Mouse (Mus musculus): ENCODE measurements around the gene Decr2. TPM values are rescaled to one million over a fixed set of nuclear protein-coding genes. Genes with fewer than 3 reads are reported as not detected.

Decr2 gene
- total RNA-seq (2021), result 10 to 100 TPM; 11.0 to 11.7 TPM

DNA sequence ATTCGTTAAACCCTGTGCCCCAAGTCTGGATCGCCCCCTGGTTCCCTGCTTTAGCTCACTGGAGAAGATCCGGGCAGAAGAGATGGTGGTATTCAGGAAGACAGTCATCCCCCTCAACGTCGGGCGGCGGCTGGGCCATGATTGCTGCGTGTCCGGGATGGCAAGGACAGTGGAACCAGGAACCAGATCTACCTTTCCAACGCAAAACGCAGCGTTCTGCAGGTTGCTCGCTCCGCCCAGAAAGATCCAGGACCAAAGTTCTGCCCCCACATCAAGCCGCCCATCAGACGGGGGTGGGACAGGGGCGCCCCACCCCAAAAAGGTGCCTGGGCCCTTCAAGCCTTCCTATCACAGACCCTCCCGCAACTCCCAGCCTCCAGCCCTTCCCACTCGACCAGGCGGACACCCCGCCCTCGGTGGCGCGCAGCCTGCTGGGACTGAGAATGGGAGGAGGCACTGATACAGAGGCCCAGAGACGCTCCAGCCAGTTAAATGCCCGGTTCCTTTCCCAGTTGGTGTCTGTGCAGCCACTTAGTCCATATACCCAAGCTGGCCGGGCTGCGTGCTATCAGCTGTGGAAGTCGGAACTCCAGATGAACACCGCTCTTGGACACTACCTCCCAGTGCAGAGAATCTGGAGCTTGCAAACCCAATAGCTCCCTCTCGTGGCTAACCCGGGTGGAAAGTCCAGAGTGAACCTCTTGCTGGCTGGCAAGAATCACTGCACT is at the start of gene Decr2:
Gene Decr2, minus strand, starts transcription at position 433 of the 728 bp plus-strand sequence.
- DNase-seq (ENCODE audit: low spot score), result peak; percentile 82

DNA sequence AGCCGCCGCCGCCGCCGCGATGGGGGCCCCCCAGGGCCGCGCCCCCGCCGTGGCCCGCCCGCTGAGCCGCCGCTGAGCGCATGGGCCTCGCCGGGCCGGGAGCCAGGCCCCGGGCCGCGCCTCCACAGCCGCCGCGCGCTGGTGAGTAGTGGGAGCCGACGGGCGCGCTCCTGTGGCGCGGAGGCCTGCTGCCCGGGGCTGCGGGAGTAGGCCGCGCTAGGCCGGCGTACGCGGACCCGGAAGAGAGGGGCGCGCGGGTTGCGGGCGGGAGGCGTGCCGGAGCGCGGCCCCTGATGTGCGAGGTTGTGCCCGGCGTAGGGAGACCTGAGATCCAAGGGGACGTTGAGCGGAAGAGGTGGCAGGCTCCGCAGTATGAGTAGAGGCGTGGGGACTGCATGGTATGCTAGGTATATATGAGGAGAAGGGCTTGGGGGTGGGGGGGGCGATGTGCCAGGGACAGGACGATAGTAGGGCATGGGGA is 48.8 kb upstream of the Decr2 start:
- DNase-seq (ENCODE audit: low spot score), result no peak
- intact Hi-C loops (cut with DNase I), result loop anchor here (1.0 to 2.0 kb wide), 2 partner anchors 16 to 104 kb away; partner anchors contain the start of gene Mrpl28

More for the DNA sequence above, at the start of gene Decr2:
- intact Hi-C loops (cut with DNase I), result loop anchor here (1.0 to 5.0 kb wide), 3 partner anchors 49 to 198 kb away; no protein-coding TSS in a partner anchor

DNA sequence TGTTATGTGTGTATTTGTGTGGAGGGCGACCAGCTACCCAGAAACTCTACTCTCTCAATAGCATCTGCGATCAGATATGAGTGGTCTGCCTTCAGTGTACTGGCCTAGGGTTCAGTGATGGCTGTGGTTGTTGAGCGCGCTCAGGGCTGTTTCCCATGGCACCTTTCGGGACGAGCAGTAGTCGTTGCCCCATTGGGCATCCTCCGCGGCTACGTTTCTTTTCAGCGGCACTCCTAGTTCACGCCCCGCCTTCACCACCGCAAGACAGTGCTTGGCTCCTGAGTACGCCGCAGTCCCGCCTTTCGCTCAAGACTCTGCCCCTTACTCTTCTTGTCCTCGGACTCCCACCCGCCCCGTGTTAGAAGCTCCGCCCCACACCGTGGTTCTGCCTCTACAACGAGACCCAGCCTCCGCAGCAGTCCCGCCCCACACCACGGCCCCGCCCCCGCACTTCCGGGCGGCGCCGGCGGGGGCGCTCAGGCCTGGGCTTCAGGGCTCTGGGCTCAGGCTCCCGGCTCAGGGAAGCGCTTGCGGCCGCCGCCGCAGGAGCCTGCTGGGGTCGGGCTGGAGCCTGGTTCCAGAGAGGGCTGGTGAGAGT is 48.2 kb upstream of the Decr2 start, which contains the start of gene Axin1:
Gene Axin1, plus strand, starts transcription at position 450 of the 598 bp plus-strand sequence.
- intact Hi-C loops (cut with DNase I), result loop anchor here (1.0 to 2.0 kb wide), 2 partner anchors 15 to 104 kb away; partner anchors contain the start of gene Mrpl28
- DNase-seq (ENCODE audit: low spot score), result peak; percentile 86

DNA sequence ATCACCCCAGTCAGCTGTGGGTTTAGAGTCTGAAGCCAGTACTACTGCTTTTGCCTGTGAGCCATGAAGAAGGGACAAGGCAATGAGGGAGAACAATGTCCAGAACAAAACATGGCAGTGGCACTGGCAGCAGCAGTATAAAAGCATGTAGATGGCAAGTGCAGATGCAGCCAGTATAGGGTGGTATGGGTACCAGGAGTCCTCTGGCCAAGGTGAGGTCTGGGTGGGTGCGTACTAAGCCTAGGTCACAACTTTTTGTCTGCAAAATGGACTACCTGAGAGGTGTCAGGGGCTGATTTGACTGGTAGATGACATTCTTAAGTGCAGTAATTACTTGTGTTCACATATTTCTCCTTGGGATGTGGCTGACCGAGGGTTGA is 47.6 kb upstream of the Decr2 start:
- intact Hi-C loops (cut with DNase I), result loop anchor here (1.0 to 2.0 kb wide), 2 partner anchors 14 to 105 kb away; partner anchors contain the start of gene Mrpl28
- DNase-seq (ENCODE audit: low spot score), result no peak

DNA sequence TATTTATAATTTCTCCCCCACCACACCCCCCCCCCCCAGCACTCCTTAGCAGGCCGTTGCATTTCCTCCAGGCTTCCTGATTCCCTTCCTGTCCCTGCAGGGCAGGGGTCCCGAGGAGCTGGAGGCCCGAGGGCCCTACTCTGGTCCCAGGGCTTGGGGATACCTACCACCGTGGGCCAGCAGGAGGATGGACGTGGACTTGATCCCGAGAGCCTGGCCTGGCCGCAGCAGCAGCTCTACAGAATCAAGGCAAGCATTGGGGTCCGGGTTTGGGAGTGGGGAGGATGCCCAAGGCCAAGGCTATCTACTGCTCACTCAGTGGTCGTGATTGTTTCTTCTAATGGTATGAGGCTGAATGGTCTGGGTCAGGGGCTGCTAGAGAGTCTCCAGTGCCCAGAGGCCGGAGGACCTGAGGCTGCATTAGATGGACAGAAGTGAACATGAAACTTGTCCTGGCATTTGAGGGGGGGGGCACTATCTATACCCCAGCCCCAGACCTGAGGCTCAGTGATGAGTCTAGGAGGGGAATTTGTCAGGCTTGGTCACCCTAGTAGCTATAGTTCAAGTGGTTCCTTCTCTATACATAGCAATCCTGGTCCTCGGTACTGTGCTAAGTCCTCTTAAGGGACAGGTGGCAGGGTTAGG is 47.1 kb upstream of the Decr2 start:
- intact Hi-C loops (cut with DNase I), result no loop called here
- no peak for DNase-seq (ENCODE audit: low spot score)

DNA sequence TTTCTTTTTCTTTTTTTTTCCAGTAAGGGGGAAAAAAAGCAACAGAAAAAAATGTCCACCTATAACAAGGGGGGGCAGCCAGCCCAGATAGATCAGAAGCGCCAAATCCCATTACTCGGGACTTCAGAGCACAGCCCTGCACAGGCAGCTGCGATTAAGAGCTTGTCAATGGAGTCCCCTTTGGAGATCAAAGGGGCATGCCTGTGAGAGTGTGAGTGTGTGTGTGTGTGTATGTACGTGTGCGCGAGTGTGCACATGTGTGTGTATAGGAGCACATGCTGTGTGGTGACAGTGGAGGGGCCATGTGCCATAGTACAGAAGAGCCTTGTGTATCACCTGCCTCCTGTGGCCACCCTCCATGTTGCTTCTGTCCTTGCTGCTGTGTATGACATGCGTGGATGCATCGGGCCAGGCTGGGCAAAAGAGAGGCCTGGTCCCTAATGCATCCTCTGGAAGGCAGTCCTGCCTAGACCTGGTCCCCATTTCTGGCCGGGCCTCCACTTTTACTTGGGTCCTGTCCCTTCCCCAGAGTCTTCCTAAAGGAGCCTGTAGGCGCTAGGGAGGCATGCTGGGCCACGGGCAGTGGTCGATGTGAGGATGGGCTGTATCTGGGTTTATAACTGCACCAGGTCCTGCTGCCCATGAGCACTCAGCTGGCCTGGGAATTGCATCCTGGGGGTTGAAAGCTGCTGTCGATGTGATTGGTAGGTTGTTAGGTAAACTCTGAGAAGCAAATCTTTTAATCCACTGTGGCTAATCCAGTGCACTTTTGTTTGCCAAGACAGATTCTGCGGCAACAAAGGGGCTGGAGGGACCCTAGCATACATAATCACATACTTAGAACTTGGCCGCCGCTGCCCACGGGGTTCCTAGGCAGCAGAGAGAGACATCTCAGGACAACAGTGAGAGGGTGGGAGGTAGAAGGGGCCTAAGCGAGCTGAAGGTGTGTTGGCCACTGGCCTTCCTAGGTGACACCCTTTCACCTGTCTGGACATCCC is 42.0 kb upstream of the Decr2 start:
- intact Hi-C loops (cut with DNase I), result no loop called here
- no peak for DNase-seq (ENCODE audit: low spot score)

DNA sequence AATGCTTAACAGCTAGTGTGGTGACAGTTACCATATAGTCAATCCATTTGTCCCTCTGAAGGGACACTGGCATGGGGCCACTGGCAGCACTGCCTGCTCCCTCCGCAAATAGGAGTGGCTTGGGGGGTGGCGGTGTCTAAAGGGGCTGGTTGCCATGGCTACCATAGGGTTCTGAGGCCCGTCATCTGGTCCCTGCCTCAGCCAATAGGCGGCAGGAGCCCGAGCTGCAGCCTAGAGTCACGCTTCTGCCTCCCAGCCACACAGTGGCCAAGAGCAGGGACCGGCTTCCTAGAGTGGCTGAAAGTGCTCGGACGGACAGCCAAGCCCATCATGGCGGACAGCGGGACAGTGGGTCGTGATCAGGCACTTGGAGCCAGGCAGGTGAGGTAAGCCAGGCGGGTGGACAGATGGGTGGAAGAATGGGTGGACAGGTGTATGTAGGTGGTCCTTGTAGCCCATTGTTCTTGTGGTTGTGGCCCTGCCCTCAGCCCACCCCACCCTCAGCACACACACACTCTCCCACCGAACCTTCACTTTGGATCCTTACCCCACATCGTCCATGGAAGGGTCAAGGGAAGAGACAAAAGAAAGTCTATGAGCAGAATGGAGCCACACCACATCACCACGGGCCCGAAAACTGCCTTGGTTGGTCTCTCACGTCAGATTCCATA is 41.1 kb upstream of the Decr2 start:
- intact Hi-C loops (cut with DNase I), result no loop called here
- DNase-seq (ENCODE audit: low spot score), result no peak

DNA sequence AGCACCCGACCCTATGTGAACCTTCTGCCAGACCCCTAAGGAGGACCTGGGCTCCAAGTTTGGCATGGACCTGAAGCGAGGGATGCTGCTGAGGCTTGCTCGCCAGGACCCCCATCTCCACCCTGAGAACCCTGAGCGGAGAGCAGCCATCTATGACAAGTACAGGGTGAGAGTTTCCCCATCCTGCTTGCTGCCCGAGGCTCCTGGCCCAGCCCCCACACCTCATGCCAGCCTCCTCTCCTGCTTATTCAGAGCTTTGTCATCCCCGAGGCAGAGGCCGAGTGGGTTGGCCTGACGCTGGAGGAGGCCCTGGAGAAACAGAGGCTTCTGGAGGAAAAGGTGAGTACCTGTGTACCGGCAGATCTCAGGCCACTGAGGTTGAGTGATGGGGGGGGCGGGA is 35.1 kb upstream of the Decr2 start:
- intact Hi-C loops (cut with DNase I), result no loop called here

DNA sequence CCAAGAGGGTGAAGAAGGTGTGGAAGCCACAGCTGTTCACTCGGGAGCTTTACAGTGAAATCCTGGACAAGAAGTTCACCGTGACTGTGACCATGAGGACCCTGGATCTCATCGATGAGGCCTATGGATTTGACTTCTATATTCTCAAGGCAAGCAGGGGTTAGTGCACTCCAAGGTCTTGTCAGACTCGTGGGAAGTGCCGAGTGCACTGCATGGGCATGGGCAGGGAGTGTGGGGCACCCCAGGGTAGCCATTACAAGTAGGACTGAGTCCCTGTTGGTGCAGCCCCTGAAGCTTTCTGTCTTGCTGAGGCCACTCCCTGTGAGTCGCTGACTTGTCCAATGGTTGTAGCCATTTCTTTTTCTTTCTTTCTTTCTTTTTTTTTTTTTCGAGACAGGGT is 34.4 kb upstream of the Decr2 start:
- no peak for DNase-seq (ENCODE audit: low spot score)
- intact Hi-C loops (cut with DNase I), result loop anchor here (5.0 kb wide), 1 partner anchor 118 kb away; the partner anchor contains the start of gene Fam234a

More for the DNA sequence above, 35.1 kb upstream of the Decr2 start:
- DNase-seq (ENCODE audit: low spot score), result no peak

DNA sequence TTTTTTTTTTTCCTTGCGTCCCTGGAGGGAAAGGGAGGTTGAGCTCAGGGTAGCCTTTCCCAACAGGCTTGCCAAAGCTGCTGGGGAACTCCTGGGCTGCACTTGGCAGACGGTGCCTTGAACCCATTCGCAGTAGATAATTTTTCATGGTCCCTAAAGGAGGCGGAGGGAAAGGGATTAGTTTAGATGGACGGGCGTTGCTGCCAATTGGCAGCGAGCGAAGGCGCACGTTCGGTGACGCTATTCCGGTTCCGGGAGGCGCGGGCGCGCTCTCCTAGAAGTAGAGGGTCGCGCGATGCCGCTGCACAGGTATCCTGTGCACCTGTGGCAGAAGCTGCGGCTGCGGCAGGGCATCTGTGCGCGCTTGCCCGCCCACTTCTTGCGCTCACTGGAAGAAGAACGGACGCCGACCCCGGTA is 33.1 kb upstream of the Decr2 start, which contains the start of gene Mrpl28:
Gene Mrpl28, plus strand, starts transcription at position 234 of the 418 bp plus-strand sequence.
- intact Hi-C loops (cut with DNase I), result loop anchor here (1.0 to 5.0 kb wide), 2 partner anchors 15 to 119 kb away; partner anchors contain the start of genes Axin1 and Fam234a
- DNase-seq (ENCODE audit: low spot score), result peak; percentile 73

DNA sequence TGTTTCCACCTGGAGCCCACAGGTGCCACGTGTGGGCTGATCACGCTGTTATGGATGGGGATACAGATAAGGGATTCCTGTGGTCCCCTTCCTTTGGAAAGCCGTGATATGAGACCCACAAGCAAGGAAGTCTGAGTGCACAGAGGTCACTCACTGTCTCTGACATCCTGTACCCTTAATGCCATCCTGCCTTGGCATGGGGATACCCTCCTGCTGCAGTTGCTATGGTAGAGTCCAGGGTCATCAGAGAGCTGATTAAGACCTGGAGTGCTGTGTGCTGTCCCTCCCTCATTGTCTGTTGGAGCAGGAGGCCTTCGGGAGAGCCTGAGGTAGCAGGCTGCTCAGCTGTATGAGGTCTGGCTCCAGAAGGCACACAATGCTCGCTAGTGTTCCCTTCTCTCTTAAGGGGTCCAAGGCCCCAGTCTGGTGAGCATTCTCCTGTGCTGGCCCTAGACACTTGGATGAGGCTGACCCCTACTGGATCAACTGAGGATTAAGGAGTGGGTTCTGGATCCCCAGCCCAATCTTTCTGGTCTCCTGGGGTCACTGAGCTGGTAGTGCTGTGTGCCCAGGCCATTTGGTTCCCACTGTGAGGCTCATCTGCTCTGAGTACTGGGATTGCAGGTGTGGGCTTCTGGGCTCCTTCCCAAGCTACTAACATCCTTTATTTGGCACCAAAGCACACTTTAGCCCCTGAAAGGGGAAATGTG is 32.4 kb upstream of the Decr2 start:
- intact Hi-C loops (cut with DNase I), result loop anchor here (1.0 to 5.0 kb wide), 2 partner anchors 16 to 120 kb away; partner anchors contain the start of genes Axin1 and Fam234a

DNA sequence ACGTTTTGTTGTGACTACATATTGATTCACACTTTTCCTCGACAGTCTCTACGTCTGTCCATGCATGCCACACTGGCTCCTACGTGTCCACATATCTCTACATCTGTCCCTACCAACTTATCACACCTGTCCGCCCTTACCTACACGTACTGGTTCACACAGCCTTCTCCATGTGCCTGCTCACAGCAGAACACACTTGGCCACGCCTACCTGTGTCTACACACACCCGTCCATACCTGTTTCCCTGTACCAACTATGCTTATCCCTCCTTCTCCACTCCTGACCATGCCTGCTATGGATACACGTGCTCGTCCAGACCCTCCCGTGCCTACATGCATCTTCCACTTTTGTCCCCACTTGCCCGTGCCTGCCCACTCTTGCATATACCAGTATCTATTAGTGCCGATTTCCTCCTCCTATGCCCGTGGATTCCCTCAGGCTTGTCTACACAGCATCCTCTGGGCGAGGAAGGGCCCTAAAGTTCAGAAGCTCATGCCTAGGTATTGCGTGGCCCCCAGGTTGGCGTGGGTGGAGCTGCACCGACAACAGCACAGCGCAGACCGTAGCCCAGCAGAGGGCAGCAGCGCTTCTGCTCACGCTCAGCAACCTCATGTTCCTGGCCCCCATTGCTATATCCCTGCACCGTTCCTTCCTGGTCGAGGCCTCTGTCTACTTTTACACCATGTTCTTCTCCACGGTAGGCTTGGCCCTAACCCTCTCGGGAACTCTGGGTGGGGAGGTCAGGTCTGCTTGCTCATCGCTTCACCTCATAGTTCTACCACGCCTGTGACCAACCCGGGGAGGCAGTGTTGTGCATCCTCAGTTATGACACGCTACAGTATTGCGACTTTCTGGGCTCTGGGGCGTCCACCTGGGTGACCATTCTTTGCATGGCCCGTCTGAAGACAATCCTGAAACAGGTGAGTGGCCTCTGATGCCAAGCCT is 29.9 kb upstream of the Decr2 start:
- intact Hi-C loops (cut with DNase I), result loop anchor here (5.0 kb wide), 1 partner anchor 122 kb away; the partner anchor contains the start of gene Fam234a

More for the DNA sequence above, 32.4 kb upstream of the Decr2 start:
- no peak for DNase-seq (ENCODE audit: low spot score)

DNA sequence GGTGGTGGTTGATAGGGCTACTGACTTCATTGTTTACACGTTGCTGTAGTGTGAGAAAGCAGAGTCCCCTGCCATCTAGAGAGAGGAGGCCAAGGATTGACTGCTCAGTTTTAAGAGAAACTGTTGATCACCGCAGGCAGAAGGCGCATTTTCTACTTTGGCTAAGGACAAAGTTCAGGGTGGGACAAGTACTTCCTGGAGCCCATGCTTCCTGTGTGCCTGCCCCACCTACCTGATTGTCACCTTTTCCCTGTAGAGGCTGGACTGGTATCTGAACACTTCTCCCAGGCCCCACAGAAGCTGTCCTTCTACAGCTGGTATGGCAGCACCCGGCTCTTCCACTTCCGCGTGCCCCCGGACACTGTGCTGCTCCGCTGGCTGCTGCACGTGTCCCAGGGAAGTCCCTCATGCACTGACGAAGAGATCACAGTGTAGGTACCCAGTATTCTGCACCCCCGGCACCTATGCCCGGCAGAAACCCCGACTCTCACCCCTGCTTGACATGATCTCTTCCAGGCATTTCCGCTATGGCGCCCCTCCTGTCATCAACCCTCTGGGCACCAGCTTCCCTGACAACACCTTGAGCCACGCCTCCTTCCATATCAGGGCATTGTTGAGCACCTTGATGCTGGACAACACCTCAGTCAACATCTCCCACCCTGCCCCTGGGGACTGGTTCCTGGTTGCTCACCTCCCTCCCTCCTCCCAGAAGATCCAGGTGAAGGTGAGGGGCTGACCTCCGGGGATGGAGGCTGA is 26.5 kb upstream of the Decr2 start:
- intact Hi-C loops (cut with DNase I), result no loop called here
- no peak for DNase-seq (ENCODE audit: low spot score)

More for the DNA sequence above, 29.9 kb upstream of the Decr2 start:
- no peak for DNase-seq (ENCODE audit: low spot score)

DNA sequence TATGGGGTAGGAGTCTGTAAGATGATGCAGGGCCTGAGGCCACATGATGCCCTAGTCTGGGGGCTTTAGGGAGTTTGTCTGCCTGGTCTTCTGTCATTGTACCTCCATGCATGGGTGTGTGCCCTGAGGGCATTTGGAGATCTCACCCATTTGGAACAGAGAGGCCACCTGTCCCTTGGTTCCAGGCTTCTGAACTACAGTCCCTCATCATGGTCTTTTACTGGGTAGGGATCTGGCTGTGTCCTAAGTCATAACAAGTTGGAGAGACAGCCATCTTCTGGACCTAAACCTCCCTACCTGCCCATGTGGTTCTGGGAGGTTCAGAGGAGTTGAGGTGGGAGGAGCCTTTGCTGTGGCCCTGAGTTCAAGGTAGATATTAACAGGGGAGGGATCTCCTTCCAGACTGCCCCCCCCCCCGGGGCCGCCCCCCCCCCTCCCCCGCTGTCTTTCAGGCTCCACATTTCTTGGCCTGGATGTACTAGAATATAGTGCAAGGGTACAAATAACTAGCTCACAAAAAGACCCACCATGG is 25.9 kb upstream of the Decr2 start:
- intact Hi-C loops (cut with DNase I), result no loop called here
- no peak for DNase-seq (ENCODE audit: low spot score)

DNA sequence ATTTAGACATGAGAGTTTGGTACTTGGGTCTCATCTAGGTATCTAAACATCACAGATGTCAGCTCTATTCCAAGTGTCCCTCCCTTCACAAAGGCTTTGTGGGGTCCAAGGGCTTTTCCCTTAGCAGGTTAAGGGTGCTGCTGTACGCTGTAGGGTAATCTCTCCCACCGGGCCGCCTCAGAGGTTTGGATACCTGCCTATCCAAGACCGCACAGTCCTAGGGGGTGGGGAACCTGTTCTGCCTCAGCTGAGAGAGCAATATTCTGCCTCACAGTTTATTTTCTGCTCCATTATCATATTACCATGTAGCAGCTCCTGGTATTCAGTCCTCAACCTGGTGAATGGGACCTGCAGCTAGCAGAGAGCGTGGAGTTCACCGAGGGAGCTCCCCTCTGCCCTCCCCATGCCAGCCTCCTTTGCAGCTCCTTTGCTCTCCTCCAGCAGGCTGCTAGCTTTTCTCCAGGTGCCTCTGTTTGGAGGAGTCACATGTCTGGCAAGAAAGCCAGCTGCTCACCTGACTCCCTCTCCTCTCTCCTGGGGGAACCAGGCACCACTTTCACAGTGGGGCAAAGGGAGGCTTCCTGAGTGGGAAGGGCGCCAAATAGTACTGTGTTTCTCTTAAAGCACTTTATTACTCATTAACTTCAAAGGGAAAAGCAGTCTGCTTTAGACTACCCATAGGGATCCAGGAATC is 25.2 kb upstream of the Decr2 start:
- no peak for DNase-seq (ENCODE audit: low spot score)
- intact Hi-C loops (cut with DNase I), result no loop called here
